Mouse (Mus musculus): Measurements from ENCODE around the gene Fstl4. TPM values are rescaled to one million over a fixed set of nuclear protein-coding genes. Genes with fewer than 3 reads are reported as not detected.

The Fstl4 gene
- polyA plus RNA-seq, 1 experiment from 2014 or later: 1.3 TPM

GRCm38 (mm10) chr11:53057821-53058553, 293.6 kb downstream of the Fstl4 start:
- H3K9me3 ChIP-seq: no peaks in the 10 kb centered on the region
- H3K36me3 ChIP-seq (replicated peaks): no peaks in the 10 kb centered on the region
- H3K27ac ChIP-seq (replicated peaks): no peak overlapping the region
- WGBS: 76% methylated on average over 17 of the region's 17 CpGs
- H3K4me1 ChIP-seq: peaks cover 18% of the 10 kb centered on the region
- no peaks in the 10 kb centered on the region for H3K27me3 ChIP-seq (replicated peaks; ENCODE audit: low read depth, poor library complexity, severe bottlenecking)
- DNase-seq (ENCODE audit: low spot score): no peak
- no peak overlapping the region for H3K4me3 ChIP-seq

GRCm38 (mm10) chr11:53058557-53058956, 294.1 kb downstream of the Fstl4 start:
- no peaks in the 10 kb centered on the region for H3K27me3 ChIP-seq (replicated peaks; ENCODE audit: low read depth, poor library complexity, severe bottlenecking)
- peaks cover 18% of the 10 kb centered on the region for H3K4me1 ChIP-seq
- H3K9me3 ChIP-seq: no peaks in the 10 kb centered on the region
- DNase-seq (ENCODE audit: low spot score): no peak
- no peak overlapping the region for H3K27ac ChIP-seq (replicated peaks)
- WGBS: 28% methylated on average over 7 of the region's 7 CpGs
- no peak overlapping the region for H3K4me3 ChIP-seq
- H3K36me3 ChIP-seq (replicated peaks): no peaks in the 10 kb centered on the region

DNA sequence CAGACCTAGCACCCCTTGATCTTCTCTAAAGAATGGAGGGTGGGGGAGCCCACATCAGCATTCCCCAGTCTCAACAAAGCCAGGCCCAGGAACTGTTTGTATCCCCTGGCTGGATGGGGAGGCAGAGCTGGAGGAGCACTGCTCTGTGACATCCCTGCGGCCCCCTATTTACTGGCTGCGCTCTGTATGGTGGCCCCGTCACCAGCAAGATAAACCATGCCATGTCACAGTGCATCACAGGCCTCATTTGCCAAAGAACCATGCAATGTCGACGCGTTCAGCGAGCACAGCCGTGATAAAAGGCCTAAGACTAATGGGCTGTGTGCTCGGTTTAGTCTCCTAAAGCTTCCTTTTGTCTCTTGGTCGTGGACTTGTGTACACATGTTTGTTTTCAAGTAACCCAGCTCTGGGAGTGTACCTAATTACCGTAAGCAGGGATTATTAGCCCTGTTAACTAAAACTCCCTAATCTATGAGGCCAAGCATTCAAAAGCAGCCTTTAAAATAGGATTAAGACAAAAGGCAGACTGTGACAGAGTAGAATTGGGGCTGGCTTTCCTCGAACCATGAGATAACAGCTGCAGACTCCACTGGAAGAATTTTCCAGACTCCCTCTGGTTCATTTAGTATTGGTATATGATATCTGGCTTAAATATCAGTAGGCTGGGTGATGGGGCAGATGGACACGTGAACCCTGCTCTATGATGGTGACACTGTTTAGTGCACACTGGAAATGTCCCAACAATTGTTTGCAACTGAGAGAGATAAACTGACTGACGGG, 303.5 kb downstream of the Fstl4 start:
- Histone ChIP-seq H3K4me3 (no peak overlapping the region), H3K4me1 (peaks cover 23% of the 10 kb centered on the region), H3K36me3 (replicated peaks) (no peaks in the 10 kb centered on the region), H3K27me3 (replicated peaks; ENCODE audit: low read depth, poor library complexity, severe bottlenecking) (peaks cover 11% of the 10 kb centered on the region), H3K9me3 (no peaks in the 10 kb centered on the region), H3K27ac (replicated peaks) (no peak overlapping the region)
- DNase-seq (ENCODE audit: low spot score): no peak
- WGBS: 48% methylated on average over 14 of the region's 14 CpGs

GRCm38 (mm10) chr11:53068479-53069065, 304.1 kb downstream of the Fstl4 start:
- H3K4me3 ChIP-seq: no peak overlapping the region
- WGBS: 61% methylated on average over 16 of the region's 16 CpGs
- no peaks in the 10 kb centered on the region for H3K36me3 ChIP-seq (replicated peaks)
- no peaks in the 10 kb centered on the region for H3K9me3 ChIP-seq
- H3K27me3 ChIP-seq (replicated peaks; ENCODE audit: low read depth, poor library complexity, severe bottlenecking): peaks cover 11% of the 10 kb centered on the region
- no peak overlapping the region for H3K27ac ChIP-seq (replicated peaks)
- H3K4me1 ChIP-seq: peaks cover 23% of the 10 kb centered on the region
- DNase-seq (ENCODE audit: low spot score): no peak

- no peak overlapping the region for H3K4me3 ChIP-seq
- 63% methylated on average over 6 of the region's 6 CpGs for WGBS
- peaks cover 23% of the 10 kb centered on the region for H3K4me1 ChIP-seq
- no peak overlapping the region for H3K27ac ChIP-seq (replicated peaks)
- H3K9me3 ChIP-seq: no peaks in the 10 kb centered on the region
- peak; percentile 24 for DNase-seq (ENCODE audit: low spot score)
- H3K36me3 ChIP-seq (replicated peaks): no peaks in the 10 kb centered on the region
- H3K27me3 ChIP-seq (replicated peaks; ENCODE audit: low read depth, poor library complexity, severe bottlenecking): peaks cover 11% of the 10 kb centered on the region
These were observed 305.3 kb downstream of the Fstl4 start for GRCm38 (mm10) chr11:53069751-53070150.

DNA sequence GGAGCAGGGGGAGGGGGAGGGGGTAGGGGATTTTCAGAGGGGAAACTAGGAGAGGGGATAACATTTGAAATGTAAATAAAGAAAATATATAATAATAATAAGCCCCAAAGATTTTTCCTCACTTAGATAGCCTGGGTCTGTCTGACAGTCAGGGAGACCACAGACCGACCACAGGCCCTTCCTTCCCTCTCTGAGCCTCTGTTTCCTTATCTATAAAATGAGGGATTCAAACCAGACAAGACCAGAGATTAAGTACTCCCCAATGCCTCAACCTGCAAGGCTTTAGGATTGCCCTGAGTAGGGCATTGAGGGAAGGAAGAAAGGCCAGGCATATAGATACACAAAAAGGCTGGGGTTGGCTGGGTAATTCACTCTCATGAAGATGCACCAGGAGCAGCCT, 307.2 kb downstream of the Fstl4 start:
- Histone ChIP-seq H3K4me1 (peaks cover 21% of the 10 kb centered on the region), H3K9me3 (no peaks in the 10 kb centered on the region), H3K36me3 (replicated peaks) (no peaks in the 10 kb centered on the region), H3K27me3 (replicated peaks; ENCODE audit: low read depth, poor library complexity, severe bottlenecking) (peaks cover under 1% of the 10 kb centered on the region), H3K4me3 (no peak overlapping the region), H3K27ac (replicated peaks) (no peak overlapping the region)
- DNase-seq (ENCODE audit: low spot score): no peak
- 90% methylated on average over 1 of the region's 1 CpGs for WGBS

DNA sequence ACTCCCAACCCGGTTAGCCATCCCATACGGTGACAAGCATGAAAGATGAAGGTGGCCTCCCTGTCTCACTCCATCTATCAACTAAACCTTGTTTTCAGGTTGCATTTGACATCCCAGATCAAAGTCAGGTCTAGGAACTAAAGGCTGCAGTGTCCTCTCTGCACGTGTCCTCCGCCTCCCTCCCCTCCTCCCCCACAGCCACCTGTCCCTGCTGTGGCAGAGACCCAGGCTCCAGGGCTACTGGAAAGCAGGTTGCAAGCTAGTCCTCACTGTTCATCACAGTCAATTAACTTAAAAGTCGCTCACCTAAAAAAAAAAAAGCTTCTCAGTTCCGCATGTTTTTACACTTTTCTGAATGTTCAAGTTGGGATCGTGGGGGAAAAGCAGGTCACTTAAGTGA, 313.2 kb downstream of the Fstl4 start:
- no peaks in the 10 kb centered on the region; the same call in 1 of the 2 replicates for H3K27me3 ChIP-seq (replicated peaks; ENCODE audit: low read depth, poor library complexity, severe bottlenecking)
- no peaks in the 10 kb centered on the region for H3K36me3 ChIP-seq (replicated peaks)
- H3K4me1 ChIP-seq: no peaks in the 10 kb centered on the region
- 88% methylated on average over 7 of the region's 7 CpGs for WGBS
- no peak for DNase-seq (ENCODE audit: low spot score)
- peaks cover 4% of the 10 kb centered on the region; the same call in 1 of the 2 replicates for H3K9me3 ChIP-seq
- no peak overlapping the region for H3K27ac ChIP-seq (replicated peaks)
- H3K4me3 ChIP-seq: no peak overlapping the region

GRCm38 (mm10) chr11:53078419-53079334, 314.2 kb downstream of the Fstl4 start:
- WGBS: 81% methylated on average over 7 of the region's 7 CpGs
- H3K9me3 ChIP-seq: peaks cover 4% of the 10 kb centered on the region; the same call in 1 of the 2 replicates
- no peak overlapping the region for H3K4me3 ChIP-seq
- H3K27ac ChIP-seq (replicated peaks): no peak overlapping the region
- no peak for DNase-seq (ENCODE audit: low spot score)
- H3K4me1 ChIP-seq: no peaks in the 10 kb centered on the region
- no peaks in the 10 kb centered on the region for H3K27me3 ChIP-seq (replicated peaks; ENCODE audit: low read depth, poor library complexity, severe bottlenecking)
- no peaks in the 10 kb centered on the region for H3K36me3 ChIP-seq (replicated peaks)

DNA sequence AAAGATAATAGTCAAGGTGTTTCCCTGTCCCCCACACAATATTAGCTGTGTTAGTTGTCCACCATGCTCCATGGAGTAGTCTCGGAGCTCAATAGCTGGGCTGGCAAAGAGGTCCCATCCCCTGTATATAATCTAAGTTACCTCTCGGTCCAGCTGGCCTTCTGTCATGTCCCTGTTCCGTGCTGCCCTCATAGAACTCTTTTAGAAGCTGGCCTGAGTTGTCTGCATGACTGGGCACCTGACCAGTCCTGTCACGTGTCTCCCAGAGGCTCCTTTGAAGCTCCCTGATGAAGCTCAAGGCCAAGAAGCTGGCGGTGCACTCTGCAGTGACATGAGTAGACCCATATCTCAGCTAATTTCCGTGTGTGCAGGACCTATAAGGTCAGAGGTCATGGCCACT, 316.9 kb downstream of the Fstl4 start:
- H3K27ac ChIP-seq (replicated peaks): no peak overlapping the region
- H3K27me3 ChIP-seq (replicated peaks; ENCODE audit: low read depth, poor library complexity, severe bottlenecking): no peaks in the 10 kb centered on the region
- no peak overlapping the region for H3K4me3 ChIP-seq
- no peak for DNase-seq (ENCODE audit: low spot score)
- 85% methylated on average over 6 of the region's 6 CpGs for WGBS
- no peaks in the 10 kb centered on the region for H3K4me1 ChIP-seq
- peaks cover 4% of the 10 kb centered on the region; the same call in 1 of the 2 replicates for H3K9me3 ChIP-seq
- H3K36me3 ChIP-seq (replicated peaks): no peaks in the 10 kb centered on the region

- no peak overlapping the region for H3K27ac ChIP-seq (replicated peaks)
- H3K4me1 ChIP-seq: no peaks in the 10 kb centered on the region
- 73% methylated on average over 6 of the region's 6 CpGs for WGBS
- H3K4me3 ChIP-seq: no peak overlapping the region
- no peaks in the 10 kb centered on the region for H3K27me3 ChIP-seq (replicated peaks; ENCODE audit: low read depth, poor library complexity, severe bottlenecking)
- H3K9me3 ChIP-seq: no peaks in the 10 kb centered on the region
- no peak for DNase-seq (ENCODE audit: low spot score)
- H3K36me3 ChIP-seq (replicated peaks): no peaks in the 10 kb centered on the region
These were observed 320.9 kb downstream of the Fstl4 start for GRCm38 (mm10) chr11:53085367-53085766.

GRCm38 (mm10) chr11:53085858-53086565, 321.6 kb downstream of the Fstl4 start:
- 86% methylated on average over 9 of the region's 9 CpGs for WGBS
- H3K4me1 ChIP-seq: peaks cover 3% of the 10 kb centered on the region
- DNase-seq (ENCODE audit: low spot score): no peak
- H3K27me3 ChIP-seq (replicated peaks; ENCODE audit: low read depth, poor library complexity, severe bottlenecking): no peaks in the 10 kb centered on the region
- no peaks in the 10 kb centered on the region for H3K9me3 ChIP-seq
- no peaks in the 10 kb centered on the region for H3K36me3 ChIP-seq (replicated peaks)
- H3K4me3 ChIP-seq: no peak overlapping the region
- H3K27ac ChIP-seq (replicated peaks): no peak overlapping the region
